Mouse (Mus musculus): ENCODE results near the gene Mrgpra9.
"Not testable (repeated sequence)": the region's sequence is repeated elsewhere in the genome, so short reads cannot be mapped to it uniquely, and the experiment has no call there.

Mrgpra9 gene

DNA sequence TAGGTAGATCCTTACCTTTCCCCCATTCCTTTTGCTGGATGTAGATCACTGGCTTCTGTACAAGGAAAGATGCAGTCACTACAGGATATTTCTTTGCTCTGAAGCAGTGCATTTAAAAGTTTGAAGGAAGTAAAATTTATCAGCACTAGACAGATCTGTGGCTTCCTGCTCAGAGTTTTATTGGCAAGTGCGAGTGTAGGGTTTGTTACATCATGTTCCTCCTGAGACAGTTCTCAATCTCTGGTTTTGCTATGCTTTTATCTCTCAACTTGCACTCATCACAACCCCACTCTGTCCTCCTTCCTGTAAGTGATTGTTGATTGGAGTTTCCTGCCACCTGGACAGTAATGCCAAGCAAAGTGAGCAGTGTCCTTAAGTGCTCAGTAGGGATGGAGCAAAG, at the start of gene Mrgpra9:
Mrgpra9 (minus strand) TSS at position 79 of the 400 bp plus-strand sequence.
- no peaks in the 10 kb centered on the region for H3K36me3 ChIP-seq (ENCODE audit: insufficient read depth, low read length)
- peaks cover 6% of the 10 kb centered on the region; the same call in 1 of the 2 replicates for H3K4me1 ChIP-seq (replicated peaks; ENCODE audit: low read depth, low read length)
- H3K27me3 ChIP-seq (ENCODE audit: insufficient read depth, low read length) = no peaks in the 10 kb centered on the region
- TF ChIP-seq NANOG (IDR thresholded peaks at IDR 0.05; ENCODE audit: borderline replicate concordance, low read length) (no peak), CTCF (conservative IDR thresholded peaks at IDR 0.05; ENCODE audit: low read length) (no peak), POU5F1 (IDR thresholded peaks at IDR 0.05; ENCODE audit: borderline replicate concordance, low read length) (no peak)
- H3K4me3 ChIP-seq (replicated peaks; ENCODE audit: low read length) = no peak within 1 kb of the TSS
- 0 out of 2 replicates have a peak, but pooled peaks cover 2% of the 10 kb centered on the region for H3K9me3 ChIP-seq (ENCODE audit: low read length)

DNA sequence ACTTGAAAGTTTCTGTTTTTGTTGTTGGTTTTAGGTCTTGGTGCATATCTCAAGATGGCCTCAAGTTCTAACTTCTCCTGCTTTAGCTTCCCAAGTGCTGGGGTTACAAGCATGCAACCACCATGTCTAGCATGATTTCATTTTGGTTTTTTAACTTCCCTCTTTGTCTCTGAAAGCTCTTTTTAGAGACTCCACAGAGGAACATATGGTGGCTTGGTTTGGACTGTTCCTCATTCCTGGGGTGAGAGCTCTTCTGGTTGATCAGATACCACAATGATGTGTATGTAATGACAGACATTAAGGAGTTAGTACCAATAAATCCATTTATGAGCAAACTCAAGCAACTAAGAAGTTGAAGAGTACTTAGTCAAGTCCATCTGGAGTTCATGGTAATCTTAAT, 47.0 kb upstream of the Mrgpra9 start:
- not testable (repeated sequence) for H3K4me1 ChIP-seq (replicated peaks; ENCODE audit: low read depth, low read length); H3K36me3 ChIP-seq (ENCODE audit: insufficient read depth, low read length); H3K4me3 ChIP-seq (replicated peaks; ENCODE audit: low read length); H3K27me3 ChIP-seq (ENCODE audit: insufficient read depth, low read length); H3K9me3 ChIP-seq (ENCODE audit: low read length)

DNA sequence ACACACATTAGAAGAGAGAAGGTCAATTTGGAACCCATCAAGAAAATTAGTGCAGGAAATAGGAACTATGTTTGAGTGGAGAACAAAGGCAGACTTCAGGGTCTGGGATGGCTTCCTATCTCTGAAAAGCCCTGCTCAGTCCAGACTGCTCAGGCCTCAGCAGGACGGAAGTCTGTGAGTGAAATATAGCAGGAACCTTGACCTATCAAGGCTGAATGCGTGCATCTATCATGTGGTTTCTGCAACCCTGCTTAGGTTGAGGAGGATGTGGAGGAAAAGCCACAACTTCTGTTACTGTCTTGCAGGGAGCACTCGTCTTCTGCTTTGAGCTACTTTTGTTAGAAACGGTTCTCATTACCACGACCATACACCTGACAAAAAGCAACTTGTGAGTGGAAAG, 18.9 kb upstream of the Mrgpra9 start:
- H3K4me1 ChIP-seq (replicated peaks; ENCODE audit: low read depth, low read length) = not testable (repeated sequence)

DNA sequence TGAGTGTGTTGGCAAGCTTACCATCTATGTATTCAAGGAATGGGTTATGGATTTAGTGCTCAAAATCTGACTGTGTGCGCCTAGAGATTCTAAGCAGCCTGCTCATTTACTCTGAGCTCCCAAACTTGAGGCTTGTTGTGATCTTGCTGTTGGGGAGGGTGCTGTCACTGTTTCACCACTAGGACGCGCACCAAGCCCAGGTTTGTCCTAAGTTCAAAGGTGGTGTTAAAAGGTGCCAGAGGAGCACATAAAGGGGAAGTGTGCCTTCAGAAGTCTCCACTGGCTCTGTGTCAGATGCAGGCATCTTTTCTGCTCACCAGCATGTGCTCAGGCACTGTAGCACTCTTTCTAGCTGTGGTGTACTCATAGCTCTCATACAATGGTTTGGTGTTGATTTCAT, 8.0 kb downstream of the Mrgpra9 start:
- Histone ChIP-seq H3K4me3 (replicated peaks; ENCODE audit: low read length) (no peak overlapping the region), H3K36me3 (ENCODE audit: insufficient read depth, low read length) (no peaks in the 10 kb centered on the region), H3K9me3 (ENCODE audit: low read length) (0 out of 2 replicates have a peak, but pooled peaks cover 7% of the 10 kb centered on the region), H3K27me3 (ENCODE audit: insufficient read depth, low read length) (no peaks in the 10 kb centered on the region), H3K4me1 (replicated peaks; ENCODE audit: low read depth, low read length) (no peaks in the 10 kb centered on the region)
- 0 out of 2 replicates have a peak, but pooled peaks have one; percentile 3 for TF ChIP-seq CTCF (conservative IDR thresholded peaks at IDR 0.05; ENCODE audit: low read length)
- no peak for TF ChIP-seq NANOG (IDR thresholded peaks at IDR 0.05; ENCODE audit: borderline replicate concordance, low read length)

More for the DNA sequence above, 18.9 kb upstream of the Mrgpra9 start:
- not testable (repeated sequence) for H3K36me3 ChIP-seq (ENCODE audit: insufficient read depth, low read length); H3K4me3 ChIP-seq (replicated peaks; ENCODE audit: low read length); H3K27me3 ChIP-seq (ENCODE audit: insufficient read depth, low read length); H3K9me3 ChIP-seq (ENCODE audit: low read length)

DNA sequence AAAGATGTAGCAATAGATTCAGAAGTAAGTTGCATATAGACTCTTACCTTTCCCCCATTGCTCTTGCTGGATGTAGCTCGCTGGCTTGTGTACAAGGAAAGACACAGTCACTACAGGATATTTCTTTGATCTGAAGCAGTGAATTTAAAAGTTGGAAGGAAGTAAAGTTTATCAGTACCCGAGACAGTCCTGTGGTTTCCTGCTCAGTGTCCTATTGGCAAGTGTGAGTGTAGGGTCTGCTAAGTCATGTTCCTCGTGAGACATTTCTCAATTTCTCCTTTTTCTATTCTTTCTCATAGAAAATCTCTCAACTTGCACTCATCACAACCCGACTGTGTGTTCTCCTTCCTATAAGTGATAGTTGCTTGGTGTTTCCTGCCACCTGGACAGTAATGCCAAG, 47.8 kb downstream of the Mrgpra9 start, which contains the start of gene Mrgpra6:
Mrgpra6 (minus strand) TSS at position 91 of the 400 bp plus-strand sequence.
- Histone ChIP-seq H3K36me3 (ENCODE audit: insufficient read depth, low read length) (no peaks in the 10 kb centered on the region), H3K27me3 (ENCODE audit: insufficient read depth, low read length) (no peaks in the 10 kb centered on the region), H3K9me3 (ENCODE audit: low read length) (no peaks in the 10 kb centered on the region), H3K4me1 (replicated peaks; ENCODE audit: low read depth, low read length) (no peaks in the 10 kb centered on the region), H3K4me3 (replicated peaks; ENCODE audit: low read length) (no peak within 1 kb of the TSS)
- no peak for TF ChIP-seq POU5F1 (IDR thresholded peaks at IDR 0.05; ENCODE audit: borderline replicate concordance, low read length)

DNA sequence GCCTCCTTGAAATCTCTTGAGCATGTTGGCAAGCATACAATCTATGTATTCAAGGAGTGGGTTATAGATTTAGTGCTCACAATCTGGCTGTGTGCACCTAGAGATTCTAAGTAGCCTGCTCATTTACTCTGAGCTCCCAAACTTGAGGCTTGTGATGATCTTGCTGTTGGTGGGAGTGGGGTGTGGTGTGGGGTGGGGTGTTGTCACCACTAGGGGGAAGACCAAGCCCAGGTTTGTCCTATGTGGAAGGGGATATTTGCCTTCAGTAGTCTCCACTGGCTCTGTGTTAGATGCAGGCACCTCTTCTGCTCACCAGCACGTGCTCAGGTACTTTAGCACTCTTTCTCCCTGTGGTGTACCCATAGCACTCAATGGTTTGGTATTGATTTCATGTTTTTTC, 57.4 kb downstream of the Mrgpra9 start:
- Histone ChIP-seq H3K36me3 (ENCODE audit: insufficient read depth, low read length) (no peaks in the 10 kb centered on the region), H3K27me3 (ENCODE audit: insufficient read depth, low read length) (no peaks in the 10 kb centered on the region), H3K4me1 (replicated peaks; ENCODE audit: low read depth, low read length) (no peaks in the 10 kb centered on the region), H3K4me3 (replicated peaks; ENCODE audit: low read length) (no peak overlapping the region), H3K9me3 (ENCODE audit: low read length) (peaks cover 12% of the 10 kb centered on the region; the same call in 1 of the 2 replicates)
- TF ChIP-seq CTCF (conservative IDR thresholded peaks at IDR 0.05; ENCODE audit: low read length) = no peak
- TF ChIP-seq POU5F1 (IDR thresholded peaks at IDR 0.05; ENCODE audit: borderline replicate concordance, low read length) = no peak
- TF ChIP-seq NANOG (IDR thresholded peaks at IDR 0.05; ENCODE audit: borderline replicate concordance, low read length) = no peak

Data from E14TG2a.4 (cell line).